Mouse (Mus musculus): Measurements from ENCODE around the gene Olfr577.

Gene Olfr577

DNA sequence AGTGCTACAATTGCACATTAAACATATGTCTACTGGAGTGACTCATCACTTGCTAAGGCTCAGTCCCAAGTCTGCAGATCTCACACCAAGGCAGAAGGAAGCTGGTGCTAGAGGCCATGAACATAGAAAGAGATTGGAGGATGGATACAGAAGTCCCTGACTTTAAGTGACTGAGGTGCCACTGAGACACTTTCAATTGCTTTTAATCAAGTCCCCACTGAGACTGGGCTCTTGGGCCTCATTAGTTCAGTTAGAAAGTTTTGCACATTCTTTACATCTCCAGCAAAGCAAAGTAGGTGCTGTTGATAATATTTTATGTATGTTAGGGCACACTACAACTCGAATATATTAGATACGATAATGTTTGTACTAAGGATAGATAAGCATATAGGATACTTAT, at the start of gene Olfr577:
Gene Olfr577, minus strand, starts transcription at position 101 of the 400 bp plus-strand sequence.
- no peak for DNase-seq

DNA sequence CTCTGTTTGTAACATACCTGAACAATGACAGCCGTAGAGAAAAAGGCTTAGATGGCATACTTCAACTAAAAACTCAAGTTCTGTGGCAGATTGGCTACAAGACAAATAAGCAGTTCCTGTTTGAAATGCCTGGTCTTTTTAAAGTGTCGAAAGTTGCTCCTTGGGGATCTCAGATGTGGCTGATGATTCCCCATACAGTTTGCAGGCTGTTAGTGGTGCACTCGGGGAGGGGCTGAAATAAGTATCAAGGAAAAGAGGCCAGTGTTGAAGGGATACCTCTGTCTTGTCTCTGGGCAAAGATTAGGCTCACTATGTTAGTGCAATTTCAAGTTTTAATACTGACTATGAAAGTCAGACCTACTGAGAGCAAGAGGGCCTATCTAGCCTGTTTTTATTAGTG, 13.5 kb upstream of the Olfr577 start, which contains the start of gene Olfr578:
Gene Olfr578, minus strand, starts transcription at position 101 of the 400 bp plus-strand sequence.
- DNase-seq: no peak

DNA sequence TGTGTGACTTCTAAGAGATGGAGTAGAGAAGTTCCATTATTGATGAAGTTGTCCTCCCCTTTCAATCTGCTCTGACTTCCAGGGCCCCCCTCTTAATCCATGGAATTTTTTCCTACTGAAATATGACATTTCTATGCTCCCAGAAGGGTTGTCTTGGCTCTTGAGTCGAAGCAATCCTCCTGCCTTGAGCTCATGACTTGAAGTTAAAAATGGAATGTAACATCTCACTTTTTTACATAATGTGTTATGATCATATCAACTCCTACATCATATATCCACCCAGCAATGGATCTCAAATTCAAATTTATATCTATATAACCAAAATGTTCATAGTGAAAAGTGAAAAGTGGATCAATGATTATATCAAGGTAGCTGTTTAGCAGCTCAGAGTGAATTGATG, 1.3 kb downstream of the Olfr577 start:
- no peak for DNase-seq

DNA sequence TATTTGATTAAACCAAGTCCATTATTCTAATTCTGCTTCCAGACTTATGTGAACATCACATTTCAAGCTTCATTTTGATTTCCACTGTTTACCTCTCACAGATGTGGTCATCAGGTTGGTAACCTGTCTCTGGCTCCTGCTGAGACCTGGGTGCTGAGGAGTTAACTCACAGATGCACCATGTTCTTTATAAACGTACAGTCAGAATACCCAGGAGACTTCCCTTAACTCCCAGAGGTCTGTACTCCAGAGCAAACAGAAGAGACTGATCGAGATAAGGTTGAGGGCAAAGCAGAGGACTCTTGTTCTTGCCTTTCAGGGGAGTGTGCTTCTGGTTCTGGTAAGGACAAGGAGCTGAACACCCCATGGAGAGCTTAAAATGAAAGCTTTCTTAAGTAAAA, 13.4 kb downstream of the Olfr577 start, which contains the start of gene Olfr576:
Gene Olfr576, plus strand, starts transcription at position 301 of the 400 bp plus-strand sequence.
- DNase-seq: no peak

DNA sequence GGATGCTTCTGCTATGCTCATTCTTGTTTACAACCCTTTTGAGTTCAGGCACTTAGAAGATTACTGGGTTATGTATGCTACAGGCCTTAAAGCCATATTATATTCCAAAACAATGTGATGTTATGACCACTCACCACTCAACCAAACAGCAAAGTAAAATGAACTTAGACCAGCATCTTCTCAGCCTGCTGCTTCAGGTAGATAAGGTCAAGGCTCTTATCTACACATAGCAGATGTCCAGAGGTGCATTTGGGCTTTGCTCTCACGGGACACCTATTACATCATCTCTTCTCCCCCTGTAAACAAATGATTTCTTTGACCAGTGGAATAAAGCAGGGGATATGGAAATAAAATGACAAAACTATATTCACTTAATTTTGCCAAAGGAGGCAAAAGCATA, 17.1 kb downstream of the Olfr577 start, which contains the start of gene Olfr575:
Gene Olfr575, minus strand, starts transcription at position 183 of the 400 bp plus-strand sequence.
- no peak for DNase-seq

DNA sequence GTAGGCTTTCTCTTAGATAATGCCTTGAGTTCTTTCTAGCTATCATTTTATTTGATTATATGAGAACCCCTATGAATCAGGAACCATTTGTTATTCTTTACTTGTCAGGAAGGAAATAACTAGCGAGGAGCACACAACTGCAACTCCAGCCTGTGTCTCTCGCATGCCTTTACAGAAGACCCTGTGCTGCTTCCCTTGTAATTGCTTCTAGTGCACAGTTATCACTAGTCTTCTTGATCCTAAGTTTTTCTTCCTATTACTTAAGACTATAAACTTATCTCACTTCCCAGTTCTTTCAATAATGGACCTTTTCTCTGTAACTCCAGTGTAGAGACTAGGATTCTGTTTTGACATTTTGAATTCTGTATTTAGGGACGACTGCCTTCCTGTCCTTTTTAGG, 17.6 kb downstream of the Olfr577 start:
- no peak for DNase-seq

DNA sequence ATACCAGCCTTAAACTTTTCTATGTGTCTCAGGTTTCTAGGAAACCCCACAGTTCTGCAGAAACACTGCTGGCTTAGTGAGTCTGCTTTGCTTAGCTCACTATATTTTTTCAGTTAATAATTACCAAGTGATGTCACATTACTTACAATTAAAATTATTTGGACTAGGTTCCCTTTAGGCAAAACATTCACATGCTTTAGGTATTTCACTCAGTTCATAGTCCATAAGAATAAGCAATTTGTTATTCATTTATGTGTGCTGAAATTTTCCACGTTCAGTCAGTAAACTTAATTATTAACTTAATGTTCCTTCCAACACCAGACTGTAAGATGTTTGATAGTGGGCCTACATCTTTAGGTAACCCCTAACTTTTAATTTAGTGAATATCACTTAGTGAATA, 25.0 kb downstream of the Olfr577 start:
- DNase-seq: no peak

DNA sequence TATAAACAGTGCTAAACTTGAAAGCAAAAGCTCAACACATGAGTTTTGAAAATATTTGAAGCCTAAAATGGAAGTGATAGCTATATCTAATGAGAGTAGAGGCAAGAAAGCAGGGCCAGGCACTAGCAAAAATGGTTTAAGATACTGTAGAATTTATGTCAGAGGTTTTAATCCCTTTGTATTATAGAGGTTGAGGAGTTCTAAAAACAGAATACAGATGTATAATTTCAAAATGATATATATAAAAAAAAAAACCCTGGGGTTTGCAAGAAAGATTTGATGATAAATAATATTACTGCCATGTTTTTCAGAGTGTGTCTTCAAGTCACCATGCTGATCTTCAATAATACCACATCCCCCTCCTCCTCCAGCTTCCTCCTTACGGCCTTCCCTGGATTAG, 27.6 kb downstream of the Olfr577 start, which contains the start of gene Olfr574:
Gene Olfr574, plus strand, starts transcription at position 301 of the 400 bp plus-strand sequence.
- no peak for DNase-seq

DNA sequence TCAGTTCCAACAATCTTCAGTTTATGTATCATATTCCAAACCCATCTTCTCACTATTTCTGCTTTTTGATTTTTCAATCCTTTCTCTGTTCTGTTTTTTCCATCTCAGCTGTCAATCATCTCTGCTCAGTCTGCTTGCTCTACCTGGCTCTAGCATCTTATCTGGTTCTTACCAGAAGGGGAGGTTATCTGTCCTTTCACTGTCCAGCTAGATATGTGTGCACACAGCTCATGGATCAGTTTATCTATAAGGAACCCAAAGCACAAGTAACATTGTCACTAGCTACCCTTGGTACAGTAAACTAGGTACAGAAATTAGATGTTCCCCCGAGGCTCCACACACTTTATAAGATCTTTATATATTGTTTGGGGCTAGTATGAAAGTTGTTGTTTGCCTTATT, 32.3 kb downstream of the Olfr577 start:
- no peak for DNase-seq

DNA sequence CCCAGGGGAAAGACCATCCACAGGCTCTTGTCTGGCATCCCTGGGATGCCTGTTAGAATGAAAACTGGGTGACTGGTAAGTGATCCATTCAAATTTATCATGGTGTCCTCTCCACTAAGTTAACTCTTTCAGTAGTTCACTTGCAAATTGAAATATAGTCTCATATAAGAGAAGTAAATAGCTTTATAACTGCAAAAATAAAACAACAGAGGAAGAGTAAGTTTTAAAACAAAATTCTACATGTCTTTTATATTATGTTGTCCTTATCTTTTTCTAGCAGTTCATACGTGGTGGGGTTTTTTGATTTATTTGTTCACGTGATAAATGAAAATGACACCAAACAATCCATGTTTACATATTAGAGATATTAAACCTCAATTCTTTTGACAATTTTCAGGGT, 33.3 kb downstream of the Olfr577 start, which contains the start of gene Olfr573-ps1:
Gene Olfr573-ps1, minus strand, starts transcription at position 101 of the 400 bp plus-strand sequence.
- DNase-seq: no peak

DNA sequence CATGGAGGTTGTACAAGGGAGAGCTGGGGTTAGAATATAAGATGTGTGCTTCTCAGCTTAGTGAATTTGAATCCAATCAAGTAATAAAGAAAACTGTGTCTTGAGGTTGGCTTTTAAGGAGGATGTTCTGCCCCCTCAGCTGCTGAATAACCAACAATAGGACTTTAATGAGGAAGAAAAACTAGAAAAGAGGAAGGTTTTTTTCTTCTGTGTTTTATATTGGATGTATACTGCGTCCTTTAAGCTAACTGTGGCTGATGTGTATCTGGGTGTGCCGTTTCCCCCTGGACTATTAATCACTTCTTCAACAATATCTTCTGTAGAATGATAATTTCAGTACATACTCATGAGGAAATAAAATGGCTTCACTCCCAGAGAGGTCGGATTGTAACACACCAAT, 48.6 kb downstream of the Olfr577 start:
- DNase-seq: no peak

DNA sequence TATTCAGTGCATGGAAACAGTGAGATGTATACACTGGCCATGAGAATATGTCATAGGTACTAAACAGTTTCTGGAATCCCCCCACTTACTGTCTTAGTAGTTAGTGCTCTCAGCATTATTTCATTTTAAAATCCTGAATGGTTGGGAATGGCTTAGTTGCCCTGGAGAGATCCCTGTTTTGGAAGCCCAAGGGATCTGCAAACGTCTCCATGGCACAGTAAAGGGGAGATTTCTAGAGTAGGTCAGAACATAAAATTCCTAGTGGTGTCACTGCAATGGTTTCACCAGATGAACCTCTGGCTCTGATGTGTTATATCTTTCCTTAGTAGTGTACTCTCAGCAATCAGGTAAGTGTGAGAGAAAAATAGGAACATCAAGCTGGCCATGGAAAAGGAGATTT, 51.6 kb downstream of the Olfr577 start, which contains the start of gene Olfr572:
Gene Olfr572, plus strand, starts transcription at position 301 of the 400 bp plus-strand sequence.
- DNase-seq: no peak
